Mouse (Mus musculus): ENCODE results near the gene Rnpep. TPM values are rescaled to one million over a fixed set of nuclear protein-coding genes. Genes with fewer than 3 reads are reported as not detected.

The Rnpep gene
- polyA plus RNA-seq, 1 experiment from 2014 or later: 20.0 TPM

DNA sequence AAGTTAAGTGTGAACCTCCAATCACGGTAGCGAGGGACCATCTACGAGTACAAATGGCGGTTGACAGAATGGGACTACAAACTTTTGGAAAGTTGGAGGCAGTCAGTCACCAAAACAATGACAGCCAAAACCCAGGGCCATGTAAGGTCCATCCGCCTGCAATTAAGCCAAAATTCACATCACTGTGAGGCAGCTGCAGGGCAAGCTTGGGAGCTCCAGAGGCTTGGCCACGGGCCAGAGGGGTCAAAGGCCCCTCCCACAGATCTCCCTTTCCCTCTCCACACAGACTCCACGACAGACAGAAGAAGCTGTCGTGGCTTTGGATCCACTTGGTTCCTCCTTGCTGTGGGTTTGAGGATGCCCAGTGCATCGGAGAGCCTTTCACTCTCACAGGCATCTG lies 20.6 kb downstream of the Rnpep start:
- TF ChIP-seq CTCF (IDR thresholded peaks at IDR 0.05; ENCODE audit: low read depth) (no peak), EP300 (IDR thresholded peaks at IDR 0.05; ENCODE audit: low read depth) (no peak)
- Histone ChIP-seq H3K9me3 (ENCODE audit: low read length) (no peaks in the 10 kb centered on the region), H3K36me3 (replicated peaks; ENCODE audit: insufficient read depth, low read length) (peaks cover 36% of the 10 kb centered on the region), H3K4me2 (ENCODE audit: low read depth, low read length) (no peak overlapping the region), H3K9ac (replicated peaks) (no peak overlapping the region), H3K27me3 (ENCODE audit: insufficient read depth, low read length) (no peaks in the 10 kb centered on the region), H3K4me3 (ENCODE audit: low read depth, low read length) (no peak overlapping the region), H3K4me1 (ENCODE audit: insufficient read depth) (peaks cover 5% of the 10 kb centered on the region), H3K27ac (ENCODE audit: low read depth) (no peak overlapping the region)
- 78% methylated on average over 9 of the region's 9 CpGs for WGBS (ENCODE audit: insufficient replicate concordance)
- DNase-seq: no peak
- ATAC-seq: no peak

DNA sequence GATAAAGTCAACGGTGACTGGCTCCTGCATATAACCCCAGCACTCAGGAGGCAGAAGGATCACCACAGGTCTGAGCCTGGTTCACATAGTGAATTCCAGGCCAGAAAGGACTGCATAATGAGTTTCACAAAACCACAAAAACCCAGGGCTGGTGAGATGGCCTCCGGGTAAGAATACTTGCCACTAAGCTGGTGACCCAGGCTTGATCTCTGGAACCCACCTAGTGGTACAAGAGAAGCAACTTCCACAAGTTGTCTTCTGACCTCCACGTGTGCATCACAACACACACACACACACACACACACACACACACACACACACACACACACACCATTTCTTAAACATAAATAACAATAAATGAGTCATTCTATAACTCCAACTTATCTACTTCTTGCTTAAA lies 21.6 kb downstream of the Rnpep start:
- no peak for TF ChIP-seq EP300 (IDR thresholded peaks at IDR 0.05; ENCODE audit: low read depth)
- TF ChIP-seq CTCF (IDR thresholded peaks at IDR 0.05; ENCODE audit: low read depth): no peak
- H3K4me2 ChIP-seq (ENCODE audit: low read depth, low read length): no peak overlapping the region
- no peak overlapping the region for H3K27ac ChIP-seq (ENCODE audit: low read depth)
- WGBS (ENCODE audit: insufficient replicate concordance): 59% methylated on average over 3 of the region's 3 CpGs
- ATAC-seq: no peak
- peaks cover 32% of the 10 kb centered on the region for H3K36me3 ChIP-seq (replicated peaks; ENCODE audit: insufficient read depth, low read length)
- no peaks in the 10 kb centered on the region for H3K27me3 ChIP-seq (ENCODE audit: insufficient read depth, low read length)
- peaks cover 5% of the 10 kb centered on the region for H3K4me1 ChIP-seq (ENCODE audit: insufficient read depth)
- no peak for DNase-seq
- H3K9ac ChIP-seq (replicated peaks): no peak overlapping the region
- no peaks in the 10 kb centered on the region for H3K9me3 ChIP-seq (ENCODE audit: low read length)
- H3K4me3 ChIP-seq (ENCODE audit: low read depth, low read length): no peak overlapping the region

DNA sequence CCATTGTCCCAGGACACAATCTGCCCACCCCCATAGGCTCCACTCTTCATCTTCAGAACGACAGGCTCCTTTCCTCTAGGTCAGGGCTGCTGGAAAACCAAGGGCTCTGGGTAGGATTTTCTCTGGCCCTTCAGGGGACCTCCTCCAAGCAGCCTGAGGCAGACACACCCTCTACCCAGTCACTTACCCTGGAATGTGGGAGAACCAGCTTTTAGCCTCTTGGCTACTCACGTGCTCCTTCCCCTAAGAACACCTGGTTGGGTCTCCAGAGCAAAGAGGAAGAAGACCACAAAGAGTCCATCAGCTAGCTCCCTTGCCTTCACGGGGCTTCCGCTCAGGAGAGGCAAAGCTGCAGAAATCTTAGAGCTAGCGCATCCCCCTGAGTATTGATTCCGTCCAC lies 23.0 kb downstream of the Rnpep start:
- Histone ChIP-seq H3K9me3 (ENCODE audit: low read length) (no peaks in the 10 kb centered on the region), H3K4me2 (ENCODE audit: low read depth, low read length) (no peak overlapping the region), H3K4me3 (ENCODE audit: low read depth, low read length) (no peak overlapping the region), H3K36me3 (replicated peaks; ENCODE audit: insufficient read depth, low read length) (peaks cover 28% of the 10 kb centered on the region), H3K27me3 (ENCODE audit: insufficient read depth, low read length) (no peaks in the 10 kb centered on the region), H3K9ac (replicated peaks) (no peak overlapping the region), H3K27ac (ENCODE audit: low read depth) (no peak overlapping the region), H3K4me1 (ENCODE audit: insufficient read depth) (peaks cover 5% of the 10 kb centered on the region)
- ATAC-seq: no peak
- TF ChIP-seq CTCF (IDR thresholded peaks at IDR 0.05; ENCODE audit: low read depth) (no peak), EP300 (IDR thresholded peaks at IDR 0.05; ENCODE audit: low read depth) (no peak)
- 66% methylated on average over 6 of the region's 6 CpGs for WGBS (ENCODE audit: insufficient replicate concordance)
- DNase-seq: no peak

GRCm38 (mm10) chr1:135259128-135259436 lies 24.8 kb downstream of the Rnpep start:
- TF ChIP-seq CTCF (IDR thresholded peaks at IDR 0.05; ENCODE audit: low read depth) (peak; percentile 92), EP300 (IDR thresholded peaks at IDR 0.05; ENCODE audit: low read depth) (no peak)
- under 1% methylated on average over 10 of the region's 10 CpGs for WGBS (ENCODE audit: insufficient replicate concordance)
- peak overlapping the region; percentile 50 for H3K9ac ChIP-seq (replicated peaks)
- H3K27me3 ChIP-seq (ENCODE audit: insufficient read depth, low read length): no peaks in the 10 kb centered on the region
- peak; percentile 84 for DNase-seq
- H3K36me3 ChIP-seq (replicated peaks; ENCODE audit: insufficient read depth, low read length): peaks cover 12% of the 10 kb centered on the region
- peaks cover 5% of the 10 kb centered on the region for H3K4me1 ChIP-seq (ENCODE audit: insufficient read depth)
- ATAC-seq: peak; percentile 64
- H3K4me3 ChIP-seq (ENCODE audit: low read depth, low read length): peak overlapping the region; percentile 31
- 0 out of 2 replicates have a peak overlapping the region, but pooled peaks have one; percentile 16 for H3K27ac ChIP-seq (ENCODE audit: low read depth)
- H3K9me3 ChIP-seq (ENCODE audit: low read length): no peaks in the 10 kb centered on the region
- H3K4me2 ChIP-seq (ENCODE audit: low read depth, low read length): peak overlapping the region; percentile 70

DNA sequence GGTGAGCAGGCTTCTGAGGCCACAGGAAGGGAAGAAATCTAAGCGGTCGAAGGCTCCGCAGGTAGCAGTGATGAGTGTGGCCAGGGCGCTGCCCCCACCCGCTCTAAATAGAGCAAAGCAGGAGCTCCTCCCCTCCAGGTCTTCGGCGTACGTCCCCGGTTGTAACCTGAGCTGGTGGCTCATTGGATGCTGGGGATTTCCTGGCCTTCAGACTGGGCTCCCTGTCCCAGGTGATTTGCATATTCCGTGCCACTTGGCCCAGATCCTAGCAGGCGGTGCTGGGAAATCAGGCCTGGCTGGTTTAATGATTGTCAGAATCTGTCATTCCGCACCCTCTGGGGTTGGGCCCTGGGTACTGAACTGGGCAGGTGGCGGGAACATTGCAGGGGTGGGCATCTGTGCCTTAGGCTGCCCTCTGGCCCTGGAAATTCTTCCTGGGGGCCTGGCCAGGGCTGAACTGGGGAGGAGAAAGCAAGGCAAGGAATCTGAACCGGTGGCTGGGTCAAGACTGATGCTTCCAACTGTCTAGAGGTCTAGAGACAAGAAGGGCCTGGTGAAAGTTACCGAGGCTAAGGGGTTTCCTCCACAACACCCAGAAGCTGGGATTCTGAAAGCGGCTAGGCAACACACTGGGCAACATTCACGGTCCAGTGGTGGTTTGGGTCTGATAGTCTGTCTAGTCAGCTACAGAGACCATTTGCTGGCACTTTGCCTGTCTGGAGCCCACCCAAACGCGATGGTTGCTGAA lies 25.3 kb downstream of the Rnpep start, which contains the start of gene Elf3:
TSS of gene Elf3 (minus strand) at position 189 of the 748 bp plus-strand sequence.
- Histone ChIP-seq H3K9ac (replicated peaks) (peak within 1 kb of the TSS; percentile 50), H3K9me3 (ENCODE audit: low read length) (no peaks in the 10 kb centered on the region), H3K36me3 (replicated peaks; ENCODE audit: insufficient read depth, low read length) (peaks cover 7% of the 10 kb centered on the region), H3K4me3 (ENCODE audit: low read depth, low read length) (peak within 1 kb of the TSS; percentile 31), H3K27me3 (ENCODE audit: insufficient read depth, low read length) (no peaks in the 10 kb centered on the region), H3K27ac (ENCODE audit: low read depth) (peak within 1 kb of the TSS; percentile 16; the same call in 1 of the 2 replicates), H3K4me1 (ENCODE audit: insufficient read depth) (peaks cover 5% of the 10 kb centered on the region), H3K4me2 (ENCODE audit: low read depth, low read length) (peak within 1 kb of the TSS; percentile 70)
- DNase-seq (peak; percentile 81), ATAC-seq (peak; percentile 96)
- WGBS (ENCODE audit: insufficient replicate concordance): 33% methylated on average over 19 of the region's 19 CpGs
- no peak for TF ChIP-seq CTCF (IDR thresholded peaks at IDR 0.05; ENCODE audit: low read depth)
- no peak for TF ChIP-seq EP300 (IDR thresholded peaks at IDR 0.05; ENCODE audit: low read depth)

- TF ChIP-seq CTCF (IDR thresholded peaks at IDR 0.05; ENCODE audit: low read depth) (0 out of 2 replicates have a peak, but pooled peaks have one; percentile 11), EP300 (IDR thresholded peaks at IDR 0.05; ENCODE audit: low read depth) (no peak)
- Histone ChIP-seq H3K36me3 (replicated peaks; ENCODE audit: insufficient read depth, low read length) (no peaks in the 10 kb centered on the region), H3K9ac (replicated peaks) (no peak overlapping the region), H3K27ac (ENCODE audit: low read depth) (no peak overlapping the region), H3K9me3 (ENCODE audit: low read length) (no peaks in the 10 kb centered on the region), H3K27me3 (ENCODE audit: insufficient read depth, low read length) (no peaks in the 10 kb centered on the region), H3K4me2 (ENCODE audit: low read depth, low read length) (no peak overlapping the region), H3K4me1 (ENCODE audit: insufficient read depth) (peaks cover 10% of the 10 kb centered on the region), H3K4me3 (ENCODE audit: low read depth, low read length) (no peak overlapping the region)
- DNase-seq: no peak
- ATAC-seq: no peak
- whole genome bisulfite sequencing (ENCODE audit: insufficient replicate concordance): 74% methylated on average over 6 of the region's 6 CpGs
Measured at GRCm38 (mm10) chr1:135256299-135256698, 27.6 kb downstream of the Rnpep start.

Measured in liver, postnatal 0 days (tissue).